Mouse (Mus musculus): ENCODE data around the gene Tmem185b. TPM values are rescaled to one million over a fixed set of nuclear protein-coding genes. Genes with fewer than 3 reads are reported as not detected.

The Tmem185b gene
- 24.6 and 27.1 TPM in 2 replicates for polyA plus RNA-seq (2015; fragmentation: Nextera tagmentation; extraction: Ambion mirVana)

GRCm38 (mm10) chr1:119525689-119526591 is at the start of gene Tmem185b:
Tmem185b (plus strand) TSS chr1:119526160.
- peaks cover 4% of the 10 kb centered on the region; the same call in 1 of the 2 replicates for H3K9me3 ChIP-seq
- H3K27ac ChIP-seq, result peak within 1 kb of the TSS; percentile 88
- peaks cover 24% of the 10 kb centered on the region for H3K36me3 ChIP-seq
- H3K4me1 ChIP-seq, result peaks cover 25% of the 10 kb centered on the region
- H3K27me3 ChIP-seq, result no peaks in the 10 kb centered on the region
- WGBS, result 2% methylated on average over 77 of the region's 82 CpGs
- peak within 1 kb of the TSS; percentile 72 for H3K4me3 ChIP-seq
- ATAC-seq (ENCODE audit: insufficient number of reproducible peaks, low FRiP score, low TSS enrichment, low read depth), result peak; percentile 92
- peak within 1 kb of the TSS; percentile 73 for H3K9ac ChIP-seq
- peak within 1 kb of the TSS; percentile 92 for H3K4me2 ChIP-seq

DNA sequence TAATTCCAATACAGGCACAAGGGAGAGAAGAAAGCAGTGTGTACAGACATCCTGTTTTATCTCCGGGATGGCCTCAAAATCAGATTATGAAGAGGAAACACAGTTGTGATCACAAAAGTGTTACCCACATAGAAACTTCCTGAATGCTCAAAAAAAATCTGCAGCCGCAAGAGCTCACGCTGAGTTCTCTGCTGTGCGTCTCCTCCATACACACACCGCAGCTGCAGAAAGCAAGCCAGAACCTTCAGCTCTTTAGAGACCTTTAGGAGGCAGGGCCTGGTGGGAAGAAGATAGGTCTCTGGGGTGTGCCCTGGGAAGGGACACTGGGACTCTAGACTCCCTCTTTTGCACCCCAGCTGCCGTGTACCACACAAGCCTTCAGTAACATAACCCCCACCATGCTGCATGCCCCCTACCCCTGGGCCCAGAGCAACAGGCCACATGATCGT is 49.0 kb upstream of the Tmem185b start:
- Histone ChIP-seq H3K9ac (no peak overlapping the region), H3K27ac (no peak overlapping the region), H3K9me3 (no peaks in the 10 kb centered on the region), H3K4me3 (no peak overlapping the region), H3K4me2 (no peak overlapping the region), H3K4me1 (no peaks in the 10 kb centered on the region), H3K27me3 (no peaks in the 10 kb centered on the region), H3K36me3 (peaks cover 51% of the 10 kb centered on the region)
- ATAC-seq (ENCODE audit: insufficient number of reproducible peaks, low FRiP score, low TSS enrichment, low read depth), result no peak
- 77% methylated on average over 7 of the region's 7 CpGs for WGBS

GRCm38 (mm10) chr1:119479641-119480040 is 46.3 kb upstream of the Tmem185b start:
- H3K36me3 ChIP-seq, result peaks cover 46% of the 10 kb centered on the region
- ATAC-seq (ENCODE audit: insufficient number of reproducible peaks, low FRiP score, low TSS enrichment, low read depth), result no peak
- H3K27ac ChIP-seq, result no peak overlapping the region
- no peak overlapping the region for H3K9ac ChIP-seq
- no peaks in the 10 kb centered on the region for H3K9me3 ChIP-seq
- H3K4me2 ChIP-seq, result no peak overlapping the region
- no peaks in the 10 kb centered on the region for H3K4me1 ChIP-seq
- H3K27me3 ChIP-seq, result no peaks in the 10 kb centered on the region
- H3K4me3 ChIP-seq, result no peak overlapping the region
- 77% methylated on average over 4 of the region's 4 CpGs for WGBS

DNA sequence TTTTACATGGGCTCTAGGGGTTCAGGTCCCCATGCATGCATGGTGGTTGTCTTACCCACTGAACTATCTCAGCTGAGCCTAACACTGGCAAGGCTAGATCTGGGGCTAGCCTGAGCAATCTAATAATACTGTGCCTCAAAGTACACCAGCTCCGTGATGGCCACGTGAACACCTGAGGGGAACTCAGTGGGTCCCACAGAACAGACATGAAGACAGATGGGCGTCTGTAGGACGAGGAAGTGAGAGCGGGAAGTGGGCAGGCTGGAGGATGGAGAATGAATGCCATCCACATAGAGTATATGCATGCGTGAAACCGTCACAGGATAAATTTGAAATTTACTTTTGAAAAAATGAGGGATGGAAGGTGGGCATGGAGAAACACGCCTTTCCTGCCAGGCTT is 45.3 kb upstream of the Tmem185b start:
- 93% methylated on average over 8 of the region's 8 CpGs for WGBS
- peaks cover 35% of the 10 kb centered on the region for H3K36me3 ChIP-seq
- H3K9me3 ChIP-seq, result no peaks in the 10 kb centered on the region
- H3K27ac ChIP-seq, result no peak overlapping the region
- H3K4me2 ChIP-seq, result no peak overlapping the region
- H3K9ac ChIP-seq, result no peak overlapping the region
- H3K4me3 ChIP-seq, result no peak overlapping the region
- no peak for ATAC-seq (ENCODE audit: insufficient number of reproducible peaks, low FRiP score, low TSS enrichment, low read depth)
- no peaks in the 10 kb centered on the region for H3K27me3 ChIP-seq
- no peaks in the 10 kb centered on the region for H3K4me1 ChIP-seq

DNA sequence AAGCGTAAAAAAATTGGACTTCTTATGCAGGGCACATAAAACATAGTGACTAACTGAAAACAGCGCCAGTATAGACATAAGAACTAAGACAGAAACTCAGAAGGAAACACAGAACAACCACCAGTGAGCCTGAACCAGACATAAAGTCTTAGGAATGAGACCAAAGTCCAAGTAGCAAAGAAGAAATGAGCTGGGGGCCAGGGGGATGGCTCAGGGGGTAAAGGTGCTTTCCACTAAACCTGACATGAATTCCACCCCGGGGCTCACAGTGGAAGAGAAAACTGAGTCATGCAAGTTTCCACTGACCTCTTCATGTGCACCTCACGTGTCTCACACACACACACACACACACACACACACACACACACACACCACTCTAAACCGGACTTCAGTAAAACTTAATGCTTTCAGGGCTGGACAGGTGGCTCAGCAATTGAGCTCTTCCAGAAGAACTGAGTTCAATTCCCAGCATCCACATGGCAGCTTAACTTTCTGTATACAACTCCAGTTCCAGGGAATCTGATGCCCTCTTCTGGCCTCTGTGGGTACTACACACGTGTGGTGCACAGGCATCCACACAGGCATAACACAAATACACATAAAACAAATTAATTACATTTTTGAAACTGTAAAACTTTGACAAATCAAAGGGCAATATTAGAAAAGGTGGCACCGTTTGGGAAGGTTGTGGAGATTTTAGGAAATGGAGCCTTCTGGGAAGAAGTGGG is 44.6 kb upstream of the Tmem185b start:
- H3K4me1 ChIP-seq, result 0 out of 2 replicates have a peak, but pooled peaks cover 3% of the 10 kb centered on the region
- H3K9ac ChIP-seq, result no peak overlapping the region
- peaks cover 30% of the 10 kb centered on the region for H3K36me3 ChIP-seq
- H3K4me2 ChIP-seq, result no peak overlapping the region
- H3K4me3 ChIP-seq, result no peak overlapping the region
- H3K27me3 ChIP-seq, result no peaks in the 10 kb centered on the region
- ATAC-seq (ENCODE audit: insufficient number of reproducible peaks, low FRiP score, low TSS enrichment, low read depth), result no peak
- no peaks in the 10 kb centered on the region for H3K9me3 ChIP-seq
- no peak overlapping the region for H3K27ac ChIP-seq
- WGBS, result 90% methylated on average over 7 of the region's 7 CpGs

DNA sequence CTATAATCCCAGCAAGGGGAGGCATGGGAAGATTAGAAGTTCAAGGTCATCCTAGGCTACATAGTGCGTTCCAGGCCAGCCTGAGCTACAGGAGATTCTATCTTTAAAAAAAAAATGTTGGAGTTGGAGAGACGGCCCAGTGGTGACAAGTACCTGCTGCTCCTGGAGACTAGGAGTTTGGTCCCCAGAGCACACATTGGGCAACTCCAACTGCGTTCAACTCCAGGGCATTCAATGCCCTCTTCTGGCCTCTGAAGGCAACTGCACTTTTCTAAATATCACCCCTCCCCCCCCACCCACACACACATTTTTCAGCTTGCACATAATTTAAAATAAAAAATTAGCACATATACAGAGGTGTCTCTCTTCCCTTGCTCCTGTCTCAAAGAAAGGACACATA is 43.1 kb upstream of the Tmem185b start:
- Histone ChIP-seq H3K4me2 (no peak overlapping the region), H3K9me3 (no peaks in the 10 kb centered on the region), H3K9ac (no peak overlapping the region), H3K27ac (no peak overlapping the region), H3K36me3 (peaks cover 21% of the 10 kb centered on the region), H3K4me1 (peaks cover 16% of the 10 kb centered on the region), H3K27me3 (no peaks in the 10 kb centered on the region), H3K4me3 (no peak overlapping the region)
- 67% methylated on average over 3 of the region's 3 CpGs for WGBS
- no peak for ATAC-seq (ENCODE audit: insufficient number of reproducible peaks, low FRiP score, low TSS enrichment, low read depth)

DNA sequence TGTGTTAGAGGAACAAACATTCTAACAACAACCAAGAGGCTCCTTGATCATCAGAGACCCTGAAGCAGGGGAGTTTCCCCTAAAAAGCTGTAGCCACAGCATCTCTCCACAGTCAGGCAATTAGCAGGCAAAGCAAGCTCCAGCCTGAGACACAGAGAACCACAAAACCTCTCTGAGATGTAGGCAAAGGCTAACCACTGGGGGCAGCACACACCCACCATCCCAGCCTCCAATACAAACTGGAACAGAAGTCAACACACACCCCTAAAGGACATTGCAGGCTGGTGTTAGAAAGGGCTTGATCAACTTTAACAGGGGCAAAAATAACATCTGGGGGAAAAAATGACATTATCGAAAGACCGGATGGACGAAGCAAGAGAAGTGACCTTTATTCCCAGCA is 41.5 kb upstream of the Tmem185b start:
- no peak for ATAC-seq (ENCODE audit: insufficient number of reproducible peaks, low FRiP score, low TSS enrichment, low read depth)
- WGBS, result 67% methylated on average over 3 of the region's 3 CpGs

GRCm38 (mm10) chr1:119485825-119486224 is 40.1 kb upstream of the Tmem185b start:
- WGBS, result 12% methylated on average over 2 of the region's 2 CpGs
- Histone ChIP-seq H3K4me2 (no peak overlapping the region), H3K27ac (no peak overlapping the region), H3K4me1 (peaks cover 27% of the 10 kb centered on the region), H3K4me3 (no peak overlapping the region), H3K9me3 (no peaks in the 10 kb centered on the region), H3K27me3 (no peaks in the 10 kb centered on the region), H3K36me3 (peaks cover 12% of the 10 kb centered on the region), H3K9ac (no peak overlapping the region)
- no peak for ATAC-seq (ENCODE audit: insufficient number of reproducible peaks, low FRiP score, low TSS enrichment, low read depth)

More for the DNA sequence above, 41.5 kb upstream of the Tmem185b start:
- Histone ChIP-seq H3K9ac (no peak overlapping the region), H3K36me3 (peaks cover 17% of the 10 kb centered on the region), H3K4me1 (peaks cover 22% of the 10 kb centered on the region), H3K9me3 (no peaks in the 10 kb centered on the region), H3K4me3 (no peak overlapping the region), H3K4me2 (no peak overlapping the region), H3K27me3 (no peaks in the 10 kb centered on the region), H3K27ac (no peak overlapping the region)

DNA sequence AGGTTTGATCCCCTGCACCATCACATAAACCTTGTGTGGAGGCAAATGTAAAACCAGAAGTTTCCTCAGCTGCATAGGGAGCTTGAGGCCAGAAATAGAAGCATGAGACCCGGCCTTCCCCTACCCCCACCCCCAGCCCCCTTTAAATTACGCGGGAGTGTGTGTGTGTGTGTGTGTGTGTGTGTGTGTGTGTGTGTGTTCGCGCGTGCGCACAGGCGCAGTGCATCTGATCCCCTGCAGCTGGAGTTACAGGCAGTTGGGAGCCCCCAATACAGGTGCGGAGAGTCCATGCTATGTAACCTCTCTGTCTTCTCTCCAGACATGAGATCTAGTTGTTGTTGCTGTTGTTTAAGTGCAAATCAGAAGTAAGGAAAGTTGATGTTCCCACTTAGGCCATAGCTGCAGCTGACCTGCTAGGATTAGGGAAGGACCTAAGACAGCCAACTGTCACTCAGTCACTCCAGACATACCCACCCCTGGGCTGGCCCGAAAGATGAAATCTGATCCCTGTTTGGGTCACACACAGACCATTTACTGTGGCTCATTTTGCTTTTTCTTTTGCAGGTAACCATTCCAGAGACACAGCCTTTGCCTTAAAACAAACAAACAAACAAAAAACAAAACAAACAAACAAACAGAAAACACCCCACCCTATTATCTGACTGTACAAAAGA is 37.9 kb upstream of the Tmem185b start:
- ATAC-seq (ENCODE audit: insufficient number of reproducible peaks, low FRiP score, low TSS enrichment, low read depth), result no peak

DNA sequence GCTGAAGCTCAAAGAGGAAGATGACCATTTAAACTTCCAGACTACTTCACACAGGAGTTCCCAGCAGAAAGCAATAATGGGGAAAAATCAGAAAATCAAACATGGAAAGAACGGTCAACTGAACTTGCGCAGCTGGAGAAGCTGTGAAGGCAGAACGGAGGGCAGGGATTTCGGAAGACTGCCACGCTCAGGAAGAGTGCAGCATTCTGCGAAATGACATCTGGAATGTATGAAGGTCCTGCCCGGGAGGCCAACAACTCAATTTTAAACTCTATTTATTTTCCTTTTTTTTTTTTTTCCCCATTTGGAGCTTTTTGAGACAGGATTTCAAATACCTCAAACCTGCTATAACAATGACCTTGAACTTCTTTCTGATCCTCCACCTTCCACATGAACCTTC is 35.2 kb upstream of the Tmem185b start:
- Histone ChIP-seq H3K4me1 (peaks cover 59% of the 10 kb centered on the region), H3K4me3 (no peak overlapping the region), H3K27ac (no peak overlapping the region), H3K9ac (no peak overlapping the region), H3K36me3 (no peaks in the 10 kb centered on the region), H3K4me2 (no peak overlapping the region), H3K9me3 (no peaks in the 10 kb centered on the region), H3K27me3 (no peaks in the 10 kb centered on the region)
- 41% methylated on average over 7 of the region's 7 CpGs for WGBS
- no peak for ATAC-seq (ENCODE audit: insufficient number of reproducible peaks, low FRiP score, low TSS enrichment, low read depth)

More for the DNA sequence above, 37.9 kb upstream of the Tmem185b start:
- no peaks in the 10 kb centered on the region for H3K9me3 ChIP-seq
- H3K27me3 ChIP-seq, result no peaks in the 10 kb centered on the region
- H3K9ac ChIP-seq, result no peak overlapping the region
- H3K27ac ChIP-seq, result peak overlapping the region; percentile 4; the same call in 1 of the 2 replicates
- peaks cover 44% of the 10 kb centered on the region for H3K4me1 ChIP-seq
- no peaks in the 10 kb centered on the region for H3K36me3 ChIP-seq
- WGBS, result 34% methylated on average over 6 of the region's 10 CpGs
- no peak overlapping the region for H3K4me3 ChIP-seq
- no peak overlapping the region; the same call in 1 of the 2 replicates for H3K4me2 ChIP-seq

- no peaks in the 10 kb centered on the region for H3K36me3 ChIP-seq
- no peak overlapping the region for H3K4me3 ChIP-seq
- no peak overlapping the region for H3K9ac ChIP-seq
- peaks cover 54% of the 10 kb centered on the region for H3K4me1 ChIP-seq
- peak overlapping the region; percentile 17; the same call in 1 of the 2 replicates for H3K4me2 ChIP-seq
- 0 out of 2 replicates have a peak, but pooled peaks have one; percentile 42 for ATAC-seq (ENCODE audit: insufficient number of reproducible peaks, low FRiP score, low TSS enrichment, low read depth)
- H3K9me3 ChIP-seq, result no peaks in the 10 kb centered on the region
- 30% methylated on average over 11 of the region's 11 CpGs for WGBS
- peak overlapping the region; percentile 62; the same call in 1 of the 2 replicates for H3K27ac ChIP-seq
- H3K27me3 ChIP-seq, result no peaks in the 10 kb centered on the region
Measured at GRCm38 (mm10) chr1:119492097-119492496, 33.9 kb upstream of the Tmem185b start.

All from limb, embryonic 15.5 days (tissue).